Mouse (Mus musculus): ENCODE results near the gene Rora.

The Rora gene

GRCm38 (mm10) chr9:68709232-68709631 lies 55.6 kb downstream of the Rora start:
- DNase-seq (ENCODE audit: low read depth, low spot score) = no peak
- no peaks in the 10 kb centered on the region for H3K27me3 ChIP-seq (ENCODE audit: control insufficient read depth, insufficient read depth, low read length, poor library complexity, severe bottlenecking)
- no peaks in the 10 kb centered on the region for H3K36me3 ChIP-seq (ENCODE audit: control insufficient read depth, insufficient read depth, low read length, poor library complexity, severe bottlenecking)

- no peak for DNase-seq (ENCODE audit: low read depth, low spot score)
- H3K27me3 ChIP-seq (ENCODE audit: control insufficient read depth, insufficient read depth, low read length, poor library complexity, severe bottlenecking) = no peaks in the 10 kb centered on the region
- no peaks in the 10 kb centered on the region for H3K36me3 ChIP-seq (ENCODE audit: control insufficient read depth, insufficient read depth, low read length, poor library complexity, severe bottlenecking)
Measured at GRCm38 (mm10) chr9:68710893-68711654, 57.5 kb downstream of the Rora start.

DNA sequence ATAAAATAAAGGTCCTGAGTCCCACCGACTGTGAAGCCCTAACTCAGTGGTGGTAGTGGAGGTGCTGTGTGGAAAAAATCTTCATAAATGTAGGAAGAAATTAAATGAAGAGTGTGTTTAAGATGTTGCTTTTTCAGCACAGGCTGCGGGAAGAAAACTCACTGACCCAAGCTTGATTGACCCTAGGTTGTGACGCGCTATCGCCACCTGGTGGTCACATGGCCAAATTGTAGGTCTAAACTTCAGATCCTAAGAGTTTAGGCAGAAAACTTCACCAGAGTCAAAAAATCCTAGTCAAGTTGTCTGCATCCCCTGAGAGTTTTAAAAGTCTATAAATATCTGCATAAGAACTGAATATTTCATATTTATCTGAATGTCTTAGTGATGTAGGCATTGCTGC lies 63.4 kb downstream of the Rora start:
- DNase-seq (ENCODE audit: low read depth, low spot score) = peak; percentile 17
- Histone ChIP-seq H3K27me3 (ENCODE audit: control insufficient read depth, insufficient read depth, low read length, poor library complexity, severe bottlenecking) (no peaks in the 10 kb centered on the region), H3K36me3 (ENCODE audit: control insufficient read depth, insufficient read depth, low read length, poor library complexity, severe bottlenecking) (no peaks in the 10 kb centered on the region)

DNA sequence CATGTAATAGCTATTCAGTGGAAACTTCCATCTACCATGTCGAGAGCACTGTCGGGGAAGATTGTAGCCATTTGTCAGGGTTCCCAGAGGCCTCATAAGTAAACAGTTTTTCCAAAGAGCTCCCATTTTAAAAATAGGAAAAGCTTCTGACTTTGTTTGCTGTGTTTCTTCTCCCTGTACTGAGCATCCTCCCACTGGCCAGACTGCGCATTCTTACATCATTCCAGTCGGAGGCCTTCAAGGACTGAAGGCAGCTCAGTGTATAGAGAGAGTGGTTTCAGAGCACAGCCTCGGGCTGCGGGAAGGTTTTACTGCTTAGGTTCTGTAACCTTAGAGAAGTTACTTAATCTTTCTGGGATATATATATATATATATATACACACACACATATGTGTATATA lies 64.8 kb downstream of the Rora start:
- no peaks in the 10 kb centered on the region for H3K36me3 ChIP-seq (ENCODE audit: control insufficient read depth, insufficient read depth, low read length, poor library complexity, severe bottlenecking)
- no peak for DNase-seq (ENCODE audit: low read depth, low spot score)
- no peaks in the 10 kb centered on the region for H3K27me3 ChIP-seq (ENCODE audit: control insufficient read depth, insufficient read depth, low read length, poor library complexity, severe bottlenecking)

- H3K27me3 ChIP-seq (ENCODE audit: control insufficient read depth, insufficient read depth, low read length, poor library complexity, severe bottlenecking) = no peaks in the 10 kb centered on the region
- no peak for DNase-seq (ENCODE audit: low read depth, low spot score)
Measured at GRCm38 (mm10) chr9:68719286-68719685, 65.7 kb downstream of the Rora start.

DNA sequence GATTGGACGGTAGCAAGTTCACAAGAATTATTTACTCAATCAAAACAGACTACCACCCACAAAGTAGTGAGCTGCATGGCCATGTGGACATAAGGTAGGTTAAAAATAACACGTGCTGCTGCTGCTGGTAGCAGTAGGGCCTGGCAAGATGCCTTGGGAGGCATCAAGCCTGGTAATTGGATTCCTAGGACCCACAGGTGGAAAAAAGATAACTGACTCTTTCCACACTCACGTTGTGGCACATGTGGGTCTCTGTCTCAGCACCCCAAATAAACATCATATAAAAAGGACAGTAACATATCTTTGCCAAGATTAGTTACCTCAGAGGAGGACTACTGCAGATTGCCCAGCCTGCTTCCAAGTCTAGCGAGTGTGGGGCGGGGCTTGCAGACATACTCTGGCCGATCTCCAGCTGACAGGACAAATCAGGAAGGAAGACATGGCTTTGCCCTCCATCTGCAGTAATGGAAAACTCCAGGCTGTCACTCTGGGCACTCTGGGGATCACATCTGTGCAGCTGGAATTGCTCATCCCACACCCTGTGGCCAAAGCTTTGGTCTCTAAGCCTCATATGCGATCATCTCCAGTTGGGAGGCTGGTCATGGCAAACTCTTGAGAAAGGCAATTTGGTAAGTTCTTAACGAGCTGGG lies 71.2 kb downstream of the Rora start:
- no peaks in the 10 kb centered on the region for H3K36me3 ChIP-seq (ENCODE audit: control insufficient read depth, insufficient read depth, low read length, poor library complexity, severe bottlenecking)
- no peak for DNase-seq (ENCODE audit: low read depth, low spot score)
- H3K27me3 ChIP-seq (ENCODE audit: control insufficient read depth, insufficient read depth, low read length, poor library complexity, severe bottlenecking) = no peaks in the 10 kb centered on the region

More at GRCm38 (mm10) chr9:68719286-68719685, 65.7 kb downstream of the Rora start:
- no peaks in the 10 kb centered on the region for H3K36me3 ChIP-seq (ENCODE audit: control insufficient read depth, insufficient read depth, low read length, poor library complexity, severe bottlenecking)

GRCm38 (mm10) chr9:68727166-68727855 lies 73.7 kb downstream of the Rora start:
- H3K36me3 ChIP-seq (ENCODE audit: control insufficient read depth, insufficient read depth, low read length, poor library complexity, severe bottlenecking) = no peaks in the 10 kb centered on the region
- no peak for DNase-seq (ENCODE audit: low read depth, low spot score)
- H3K27me3 ChIP-seq (ENCODE audit: control insufficient read depth, insufficient read depth, low read length, poor library complexity, severe bottlenecking) = no peaks in the 10 kb centered on the region

GRCm38 (mm10) chr9:68731438-68731837 lies 77.9 kb downstream of the Rora start:
- Histone ChIP-seq H3K27me3 (ENCODE audit: control insufficient read depth, insufficient read depth, low read length, poor library complexity, severe bottlenecking) (no peaks in the 10 kb centered on the region), H3K36me3 (ENCODE audit: control insufficient read depth, insufficient read depth, low read length, poor library complexity, severe bottlenecking) (no peaks in the 10 kb centered on the region)
- no peak for DNase-seq (ENCODE audit: low read depth, low spot score)

GRCm38 (mm10) chr9:68732929-68733328 lies 79.3 kb downstream of the Rora start:
- Histone ChIP-seq H3K36me3 (ENCODE audit: control insufficient read depth, insufficient read depth, low read length, poor library complexity, severe bottlenecking) (no peaks in the 10 kb centered on the region), H3K27me3 (ENCODE audit: control insufficient read depth, insufficient read depth, low read length, poor library complexity, severe bottlenecking) (no peaks in the 10 kb centered on the region)
- no peak for DNase-seq (ENCODE audit: low read depth, low spot score)

GRCm38 (mm10) chr9:68735886-68736285 lies 82.3 kb downstream of the Rora start:
- no peak for DNase-seq (ENCODE audit: low read depth, low spot score)
- no peaks in the 10 kb centered on the region for H3K36me3 ChIP-seq (ENCODE audit: control insufficient read depth, insufficient read depth, low read length, poor library complexity, severe bottlenecking)
- no peaks in the 10 kb centered on the region for H3K27me3 ChIP-seq (ENCODE audit: control insufficient read depth, insufficient read depth, low read length, poor library complexity, severe bottlenecking)

GRCm38 (mm10) chr9:68737197-68737736 lies 83.7 kb downstream of the Rora start:
- Histone ChIP-seq H3K27me3 (ENCODE audit: control insufficient read depth, insufficient read depth, low read length, poor library complexity, severe bottlenecking) (no peaks in the 10 kb centered on the region), H3K36me3 (ENCODE audit: control insufficient read depth, insufficient read depth, low read length, poor library complexity, severe bottlenecking) (no peaks in the 10 kb centered on the region)
- no peak for DNase-seq (ENCODE audit: low read depth, low spot score)

GRCm38 (mm10) chr9:68745931-68746646 lies 92.5 kb downstream of the Rora start:
- no peak for DNase-seq (ENCODE audit: low read depth, low spot score)
- Histone ChIP-seq H3K36me3 (ENCODE audit: control insufficient read depth, insufficient read depth, low read length, poor library complexity, severe bottlenecking) (no peaks in the 10 kb centered on the region), H3K27me3 (ENCODE audit: control insufficient read depth, insufficient read depth, low read length, poor library complexity, severe bottlenecking) (no peaks in the 10 kb centered on the region)

- H3K27me3 ChIP-seq (ENCODE audit: control insufficient read depth, insufficient read depth, low read length, poor library complexity, severe bottlenecking) = no peaks in the 10 kb centered on the region
- H3K36me3 ChIP-seq (ENCODE audit: control insufficient read depth, insufficient read depth, low read length, poor library complexity, severe bottlenecking) = no peaks in the 10 kb centered on the region
- no peak for DNase-seq (ENCODE audit: low read depth, low spot score)
Measured at GRCm38 (mm10) chr9:68756976-68757375, 103.4 kb downstream of the Rora start.

- no peaks in the 10 kb centered on the region for H3K36me3 ChIP-seq (ENCODE audit: control insufficient read depth, insufficient read depth, low read length, poor library complexity, severe bottlenecking)
- no peak for DNase-seq (ENCODE audit: low read depth, low spot score)
Measured at GRCm38 (mm10) chr9:68759324-68759723, 105.7 kb downstream of the Rora start.

More at GRCm38 (mm10) chr9:68759324-68759723, 105.7 kb downstream of the Rora start:
- H3K27me3 ChIP-seq (ENCODE audit: control insufficient read depth, insufficient read depth, low read length, poor library complexity, severe bottlenecking) = no peaks in the 10 kb centered on the region

Measured in splenic B cell, adult 2 months (primary cell).